Mouse (Mus musculus) intestine, postnatal 0 days (tissue): Measurements from ENCODE around the gene Antxr1. TPM values are rescaled to one million over a fixed set of nuclear protein-coding genes. Genes with fewer than 3 reads are reported as not detected.

Source experiments
- ATAC-seq: fragments of 200-750 bp; cut with Nextera tagmentation; 2 replicates; pipeline ENCODE4 v1.8.0; 2017; ENCODE audit warnings: mild to moderate bottlenecking, moderate TSS enrichment, moderate library complexity
- H3K27ac ChIP-seq: fragments of 300-500 bp; sonication (generic); 2 replicates; pipeline ENCODE4 v1.5.1; 2014; ENCODE audit warnings: mild to moderate bottlenecking, low read depth, low read length, moderate library complexity
- H3K27me3 ChIP-seq: fragments of 300-500 bp; sonication (generic); replicated peaks from 2 replicates; pipeline ENCODE4 v1.6.1; 2014; ENCODE audit warnings: low read length, mixed read lengths; ENCODE audit not compliant: control insufficient read depth, insufficient read depth
- H3K36me3 ChIP-seq: fragments of 300-500 bp; sonication (generic); 2 replicates; pipeline ENCODE4 v1.6.1; 2014; ENCODE audit warnings: mild to moderate bottlenecking, moderate library complexity; ENCODE audit not compliant: control insufficient read depth, insufficient read depth
- H3K4me1 ChIP-seq: fragments of 300-500 bp; sonication (generic); replicated peaks from 2 replicates; pipeline ENCODE4 v1.6.1; 2014; ENCODE audit warnings: antibody characterized with exemption, low read length, mixed read lengths; ENCODE audit not compliant: control insufficient read depth, insufficient read depth
- H3K4me2 ChIP-seq: fragments of 300-500 bp; sonication (generic); replicated peaks from 2 replicates; pipeline ENCODE4 v1.6.1; 2014; ENCODE audit warnings: low read depth, mild to moderate bottlenecking, moderate library complexity
- H3K4me3 ChIP-seq: fragments of 300-500 bp; sonication (generic); 2 replicates; pipeline ENCODE4 v1.5.1; 2014; ENCODE audit warnings: low read depth, low read length
- H3K9ac ChIP-seq: fragments of 300-500 bp; sonication (generic); 2 replicates; pipeline ENCODE4 v1.6.1; 2014; ENCODE audit warnings: mild to moderate bottlenecking, low read depth, low read length
- H3K9me3 ChIP-seq: fragments of 300-500 bp; sonication (generic); 2 replicates; pipeline ENCODE4 v1.6.1; 2016; ENCODE audit warnings: mixed run types; ENCODE audit not compliant: control insufficient read depth
- CTCF ChIP-seq: sonication (generic); IDR thresholded peaks from 2 replicates; pipeline ENCODE4 v1.5.1; 2016; ENCODE audit warnings: low read depth, mild to moderate bottlenecking, control low read depth, antibody characterized with exemption, moderate library complexity
- WGBS: fragments of 180-500 bp; shearing (Covaris S2); extraction: QIAGEN DNeasy Blood & Tissue Kit; methylation state at CpG from one replicate; pipeline ENCODE4 v1.1.7; 2014; 5-methylcytosine and 5-hydroxymethylcytosine counted together
- polyA plus RNA-seq: library from polyadenylated mRNA; unstranded; fragments of >200 nt; fragmentation: Nextera tagmentation; extraction: Ambion mirVana; gene quantifications from 2 replicates; pipeline ENCODE4 v1.2.1, GENCODE M21; 2015

Antxr1 gene
- polyA plus RNA-seq, 1 experiment from 2014 or later = 4.9 TPM

GRCm38 (mm10) chr6:87092476-87092875 lies 243.1 kb downstream of the Antxr1 start:
- Histone ChIP-seq H3K9ac (no peak overlapping the region), H3K36me3 (peaks cover 32% of the 10 kb centered on the region), H3K27ac (no peak overlapping the region), H3K9me3 (no peaks in the 10 kb centered on the region), H3K4me1 (no peaks in the 10 kb centered on the region), H3K27me3 (no peaks in the 10 kb centered on the region), H3K4me2 (no peak overlapping the region), H3K4me3 (no peak overlapping the region)
- no peak for TF ChIP-seq CTCF
- 77% methylated on average over 5 of the region's 5 CpGs for WGBS
- no peak for ATAC-seq

GRCm38 (mm10) chr6:87090877-87091276 lies 244.7 kb downstream of the Antxr1 start:
- Histone ChIP-seq H3K4me2 (no peak overlapping the region), H3K36me3 (peaks cover 46% of the 10 kb centered on the region)
- WGBS = 75% methylated on average over 3 of the region's 3 CpGs

GRCm38 (mm10) chr6:87088356-87088755 lies 247.3 kb downstream of the Antxr1 start:
- no peak overlapping the region for H3K9ac ChIP-seq
- no peak overlapping the region for H3K4me3 ChIP-seq
- no peak overlapping the region for H3K4me2 ChIP-seq
- no peak for ATAC-seq
- no peak overlapping the region for H3K27ac ChIP-seq
- no peak for TF ChIP-seq CTCF
- 93% methylated on average over 5 of the region's 5 CpGs for WGBS
- no peaks in the 10 kb centered on the region for H3K27me3 ChIP-seq
- peaks cover 68% of the 10 kb centered on the region for H3K36me3 ChIP-seq
- H3K9me3 ChIP-seq = no peaks in the 10 kb centered on the region
- no peaks in the 10 kb centered on the region for H3K4me1 ChIP-seq

More at GRCm38 (mm10) chr6:87090877-87091276, 244.7 kb downstream of the Antxr1 start:
- Histone ChIP-seq H3K9me3 (no peaks in the 10 kb centered on the region), H3K4me1 (no peaks in the 10 kb centered on the region), H3K9ac (no peak overlapping the region), H3K27me3 (no peaks in the 10 kb centered on the region), H3K4me3 (no peak overlapping the region), H3K27ac (no peak overlapping the region)
- TF ChIP-seq CTCF = no peak
- no peak for ATAC-seq

GRCm38 (mm10) chr6:87085026-87085425 lies 250.6 kb downstream of the Antxr1 start:
- peak; percentile 63 for ATAC-seq
- H3K4me1 ChIP-seq = no peaks in the 10 kb centered on the region
- H3K27ac ChIP-seq = peak overlapping the region; percentile 36; the same call in 1 of the 2 replicates
- no peaks in the 10 kb centered on the region for H3K27me3 ChIP-seq
- H3K4me2 ChIP-seq = no peak overlapping the region
- H3K4me3 ChIP-seq = no peak overlapping the region
- no peak overlapping the region for H3K9ac ChIP-seq
- 36% methylated on average over 6 of the region's 6 CpGs for WGBS
- TF ChIP-seq CTCF = no peak
- no peaks in the 10 kb centered on the region for H3K9me3 ChIP-seq
- peaks cover 89% of the 10 kb centered on the region for H3K36me3 ChIP-seq

Other genes with a start within 250 kb of the Antxr1 start
- 0.18 and 0.25 TPM in 2 replicates for gene D6Ertd527e, start 231.1 kb downstream of the Antxr1 start, polyA plus RNA-seq
- gene Gkn1, start 15.1 kb upstream of the Antxr1 start, polyA plus RNA-seq = 4.7 and 30.0 TPM in 2 replicates
- 7.5 and 59.7 TPM in 2 replicates for gene Gkn2, start 37.5 kb upstream of the Antxr1 start, polyA plus RNA-seq
- gene Gkn3, start 53.1 kb upstream of the Antxr1 start, polyA plus RNA-seq = 36.9 and 64.4 TPM in 2 replicates
- not detected in 2 replicates for gene Bmp10, start 93.2 kb upstream of the Antxr1 start, polyA plus RNA-seq
- gene Arhgap25, start 197.4 kb upstream of the Antxr1 start, polyA plus RNA-seq = 1.5 and 2.1 TPM in 2 replicates